Mouse (Mus musculus) neural tube, embryonic 12.5 days (tissue): ENCODE measurements at regions not wholly inside any gene's neighbourhood (a gene's known extent, or its start where the extent isn't known, plus 50 kb on each side); places are given as distances from the start of the nearest gene placed in this dataset.

Source experiments
- ATAC-seq: fragments of 200-750 bp; cut with Nextera tagmentation; 2 replicates; pipeline ENCODE4 v1.8.0; 2017; ENCODE audit warnings: low read depth, mild to moderate bottlenecking, moderate TSS enrichment, moderate library complexity; ENCODE audit not compliant: low FRiP score
- H3K27ac ChIP-seq: fragments of 300-500 bp; sonication (generic); 2 replicates; pipeline ENCODE4 v1.5.1; 2016
- H3K27me3 ChIP-seq: fragments of 300-500 bp; sonication (generic); replicated peaks from 2 replicates; pipeline ENCODE4 v1.6.1; 2016; ENCODE audit warnings: mild to moderate bottlenecking
- H3K36me3 ChIP-seq: fragments of 300-500 bp; sonication (generic); 2 replicates; pipeline ENCODE4 v1.6.1; 2016; ENCODE audit warnings: mild to moderate bottlenecking
- H3K4me1 ChIP-seq: fragments of 300-500 bp; sonication (generic); 2 replicates; pipeline ENCODE4 v1.6.1; 2016
- H3K4me2 ChIP-seq: fragments of 300-500 bp; sonication (generic); replicated peaks from 2 replicates; pipeline ENCODE4 v1.6.1; 2016; ENCODE audit warnings: mild to moderate bottlenecking
- H3K4me3 ChIP-seq: fragments of 300-500 bp; sonication (generic); 2 replicates; pipeline ENCODE4 v1.5.1; 2016
- H3K9ac ChIP-seq: fragments of 300-500 bp; sonication (generic); 2 replicates; pipeline ENCODE4 v1.6.1; 2016; ENCODE audit warnings: mild to moderate bottlenecking
- H3K9me3 ChIP-seq: fragments of 300-500 bp; sonication (generic); 2 replicates; pipeline ENCODE4 v1.6.1; 2016; ENCODE audit warnings: mild to moderate bottlenecking
- WGBS: fragments of 180-500 bp; shearing (Covaris S2); methylation state at CpG from one replicate; pipeline ENCODE4 v1.1.7; 2016; 5-methylcytosine and 5-hydroxymethylcytosine counted together

- H3K27me3 ChIP-seq, result no peaks in the 10 kb centered on the region
- H3K9ac ChIP-seq, result no peak overlapping the region
- no peak overlapping the region for H3K4me3 ChIP-seq
- no peak overlapping the region for H3K4me2 ChIP-seq
- no peak overlapping the region for H3K27ac ChIP-seq
- ATAC-seq, result no peak
- no peaks in the 10 kb centered on the region for H3K4me1 ChIP-seq
- no peaks in the 10 kb centered on the region for H3K36me3 ChIP-seq
- no peaks in the 10 kb centered on the region for H3K9me3 ChIP-seq
- 88% methylated on average over 4 of the region's 4 CpGs for WGBS
Measured at GRCm38 (mm10) chr15:5561783-5562182, 317.8 kb upstream of the Ptger4 start.

GRCm38 (mm10) chr15:5574366-5574765 is 330.4 kb upstream of the Ptger4 start:
- H3K27me3 ChIP-seq, result no peaks in the 10 kb centered on the region
- no peak overlapping the region for H3K27ac ChIP-seq
- no peaks in the 10 kb centered on the region for H3K4me1 ChIP-seq
- no peak overlapping the region for H3K4me2 ChIP-seq
- no peaks in the 10 kb centered on the region for H3K9me3 ChIP-seq
- H3K4me3 ChIP-seq, result no peak overlapping the region
- H3K36me3 ChIP-seq, result no peaks in the 10 kb centered on the region
- H3K9ac ChIP-seq, result no peak overlapping the region
- ATAC-seq, result no peak

GRCm38 (mm10) chr15:5579559-5579958 is 335.6 kb upstream of the Ptger4 start:
- no peak for ATAC-seq
- WGBS, result 81% methylated on average over 2 of the region's 2 CpGs
- H3K27me3 ChIP-seq, result no peaks in the 10 kb centered on the region
- H3K4me3 ChIP-seq, result no peak overlapping the region
- no peak overlapping the region for H3K4me2 ChIP-seq
- no peaks in the 10 kb centered on the region for H3K9me3 ChIP-seq
- H3K36me3 ChIP-seq, result no peaks in the 10 kb centered on the region
- no peaks in the 10 kb centered on the region for H3K4me1 ChIP-seq
- no peak overlapping the region for H3K27ac ChIP-seq
- H3K9ac ChIP-seq, result no peak overlapping the region

- Histone ChIP-seq H3K27ac (no peak overlapping the region), H3K9ac (no peak overlapping the region), H3K4me3 (no peak overlapping the region), H3K4me2 (no peak overlapping the region), H3K27me3 (no peaks in the 10 kb centered on the region), H3K9me3 (no peaks in the 10 kb centered on the region), H3K36me3 (no peaks in the 10 kb centered on the region), H3K4me1 (no peaks in the 10 kb centered on the region)
- ATAC-seq, result no peak
- 92% methylated on average over 4 of the region's 4 CpGs for WGBS
Measured at GRCm38 (mm10) chr15:5580416-5580815, 336.4 kb upstream of the Ptger4 start.

- Histone ChIP-seq H3K9me3 (no peaks in the 10 kb centered on the region), H3K4me1 (no peaks in the 10 kb centered on the region), H3K4me3 (no peak overlapping the region), H3K27ac (no peak overlapping the region), H3K4me2 (no peak overlapping the region), H3K36me3 (no peaks in the 10 kb centered on the region), H3K9ac (no peak overlapping the region), H3K27me3 (no peaks in the 10 kb centered on the region)
- ATAC-seq, result no peak
- WGBS, result 91% methylated on average over 2 of the region's 2 CpGs
Measured at GRCm38 (mm10) chr15:5584381-5584780, 340.4 kb upstream of the Ptger4 start.

- no peaks in the 10 kb centered on the region for H3K27me3 ChIP-seq
- no peak overlapping the region for H3K9ac ChIP-seq
- WGBS, result 70% methylated on average over 4 of the region's 4 CpGs
- no peak overlapping the region for H3K4me3 ChIP-seq
- H3K4me1 ChIP-seq, result no peaks in the 10 kb centered on the region
- no peaks in the 10 kb centered on the region for H3K36me3 ChIP-seq
- no peak for ATAC-seq
- no peak overlapping the region for H3K4me2 ChIP-seq
- no peaks in the 10 kb centered on the region for H3K9me3 ChIP-seq
- no peak overlapping the region for H3K27ac ChIP-seq
Measured at GRCm38 (mm10) chr15:5604732-5605266, 360.8 kb upstream of the Ptger4 start.

GRCm38 (mm10) chr15:5607533-5607932 is 363.5 kb upstream of the Ptger4 start:
- Histone ChIP-seq H3K9ac (no peak overlapping the region), H3K36me3 (no peaks in the 10 kb centered on the region), H3K9me3 (no peaks in the 10 kb centered on the region), H3K27me3 (no peaks in the 10 kb centered on the region), H3K27ac (no peak overlapping the region), H3K4me3 (no peak overlapping the region), H3K4me1 (no peaks in the 10 kb centered on the region), H3K4me2 (no peak overlapping the region)
- no peak for ATAC-seq
- WGBS, result 85% methylated on average over 2 of the region's 2 CpGs

- no peaks in the 10 kb centered on the region for H3K27me3 ChIP-seq
- H3K4me1 ChIP-seq, result no peaks in the 10 kb centered on the region
- H3K9me3 ChIP-seq, result no peaks in the 10 kb centered on the region
- WGBS, result 74% methylated on average over 5 of the region's 5 CpGs
- H3K4me3 ChIP-seq, result no peak overlapping the region
- H3K4me2 ChIP-seq, result no peak overlapping the region
- H3K27ac ChIP-seq, result no peak overlapping the region
- H3K9ac ChIP-seq, result no peak overlapping the region
- no peaks in the 10 kb centered on the region for H3K36me3 ChIP-seq
- ATAC-seq, result no peak
Measured at GRCm38 (mm10) chr15:5623021-5623420, 379.0 kb upstream of the Ptger4 start.

- H3K27ac ChIP-seq, result no peak overlapping the region
- no peaks in the 10 kb centered on the region for H3K36me3 ChIP-seq
- H3K9me3 ChIP-seq, result no peaks in the 10 kb centered on the region
- no peak overlapping the region for H3K9ac ChIP-seq
- no peak overlapping the region for H3K4me3 ChIP-seq
- no peaks in the 10 kb centered on the region for H3K4me1 ChIP-seq
- WGBS, result 90% methylated on average over 2 of the region's 2 CpGs
- no peaks in the 10 kb centered on the region for H3K27me3 ChIP-seq
- no peak overlapping the region for H3K4me2 ChIP-seq
- no peak for ATAC-seq
Measured at GRCm38 (mm10) chr15:5625367-5625766, 381.4 kb upstream of the Ptger4 start.

- H3K36me3 ChIP-seq, result no peaks in the 10 kb centered on the region
- no peaks in the 10 kb centered on the region for H3K9me3 ChIP-seq
- no peaks in the 10 kb centered on the region for H3K4me1 ChIP-seq
- H3K4me2 ChIP-seq, result no peak overlapping the region
- no peak for ATAC-seq
- no peak overlapping the region for H3K9ac ChIP-seq
- no peak overlapping the region for H3K27ac ChIP-seq
- 63% methylated on average over 1 of the region's 1 CpGs for WGBS
- H3K4me3 ChIP-seq, result no peak overlapping the region
- no peaks in the 10 kb centered on the region for H3K27me3 ChIP-seq
Measured at GRCm38 (mm10) chr15:5646673-5647072, 402.7 kb upstream of the Ptger4 start.

GRCm38 (mm10) chr15:5658796-5659195 is 414.8 kb upstream of the Ptger4 start:
- Histone ChIP-seq H3K27me3 (no peaks in the 10 kb centered on the region), H3K9me3 (no peaks in the 10 kb centered on the region), H3K4me2 (no peak overlapping the region), H3K4me3 (no peak overlapping the region), H3K27ac (no peak overlapping the region), H3K36me3 (no peaks in the 10 kb centered on the region), H3K9ac (no peak overlapping the region), H3K4me1 (no peaks in the 10 kb centered on the region)
- WGBS, result 88% methylated on average over 6 of the region's 6 CpGs
- no peak for ATAC-seq

- Histone ChIP-seq H3K9ac (no peak overlapping the region), H3K4me2 (no peak overlapping the region), H3K27ac (no peak overlapping the region), H3K36me3 (no peaks in the 10 kb centered on the region), H3K4me3 (no peak overlapping the region), H3K9me3 (no peaks in the 10 kb centered on the region), H3K27me3 (no peaks in the 10 kb centered on the region), H3K4me1 (no peaks in the 10 kb centered on the region)
- WGBS, result 85% methylated on average over 3 of the region's 3 CpGs
- no peak for ATAC-seq
Measured at GRCm38 (mm10) chr15:5660819-5661218, 416.8 kb upstream of the Ptger4 start.

GRCm38 (mm10) chr15:5671781-5672180 is 427.8 kb upstream of the Ptger4 start:
- H3K27ac ChIP-seq, result no peak overlapping the region
- no peaks in the 10 kb centered on the region for H3K9me3 ChIP-seq
- H3K4me3 ChIP-seq, result no peak overlapping the region
- no peak overlapping the region for H3K4me2 ChIP-seq
- H3K9ac ChIP-seq, result no peak overlapping the region
- no peaks in the 10 kb centered on the region for H3K27me3 ChIP-seq
- no peaks in the 10 kb centered on the region for H3K36me3 ChIP-seq
- H3K4me1 ChIP-seq, result no peaks in the 10 kb centered on the region
- ATAC-seq, result no peak
